Mouse (Mus musculus) heart, postnatal 0 days (tissue): ENCODE results near the gene Pid1.

Experiments
- CTCF ChIP-seq: IDR thresholded peaks from 2 replicates; pipeline ENCODE4 v1.5.1; 2016; ENCODE audit warnings: antibody characterized with exemption, control low read depth, low read depth
- EP300 ChIP-seq: IDR thresholded peaks from 2 replicates; pipeline ENCODE4 v1.6.1; 2016; ENCODE audit warnings: antibody characterized with exemption, low read depth

GRCm38 (mm10) chr1:84285620-84286019 is 78.4 kb downstream of the Pid1 start:
- no peak for TF ChIP-seq CTCF
- no peak for TF ChIP-seq EP300
